Mouse (Mus musculus): ENCODE data around the gene Ifitm7.
"Not testable (repeated sequence)": the region's sequence is repeated elsewhere in the genome, so short reads cannot be mapped to it uniquely, and the experiment has no call there.

The Ifitm7 gene

DNA sequence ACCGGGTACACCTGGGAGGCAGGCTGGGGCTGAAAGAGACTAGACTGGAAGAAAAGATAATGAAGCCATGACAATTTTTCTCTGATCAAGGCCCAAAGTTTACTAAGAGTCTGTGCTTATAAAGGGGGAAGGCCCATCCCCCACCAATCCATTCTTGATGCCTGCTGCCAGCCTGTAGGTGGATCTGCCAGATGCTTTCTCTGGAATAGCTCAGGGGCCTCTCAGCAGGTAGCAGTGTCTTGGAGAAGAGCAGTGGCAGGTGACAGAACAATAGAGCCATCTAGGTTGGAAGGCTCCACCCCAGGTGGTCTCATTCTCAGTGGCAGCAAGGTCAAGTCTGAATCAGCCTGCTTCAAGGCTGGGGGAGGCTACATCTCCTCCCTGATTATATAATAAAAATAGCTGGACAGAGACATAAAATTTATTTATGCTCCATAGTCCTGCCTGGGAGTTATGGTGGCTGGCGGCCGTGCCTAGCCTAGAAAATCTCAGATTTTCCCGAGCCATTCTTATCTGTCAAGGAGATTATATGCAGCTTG is 10.3 kb downstream of the Ifitm7 start:
- DNase-seq: not testable (repeated sequence)

DNA sequence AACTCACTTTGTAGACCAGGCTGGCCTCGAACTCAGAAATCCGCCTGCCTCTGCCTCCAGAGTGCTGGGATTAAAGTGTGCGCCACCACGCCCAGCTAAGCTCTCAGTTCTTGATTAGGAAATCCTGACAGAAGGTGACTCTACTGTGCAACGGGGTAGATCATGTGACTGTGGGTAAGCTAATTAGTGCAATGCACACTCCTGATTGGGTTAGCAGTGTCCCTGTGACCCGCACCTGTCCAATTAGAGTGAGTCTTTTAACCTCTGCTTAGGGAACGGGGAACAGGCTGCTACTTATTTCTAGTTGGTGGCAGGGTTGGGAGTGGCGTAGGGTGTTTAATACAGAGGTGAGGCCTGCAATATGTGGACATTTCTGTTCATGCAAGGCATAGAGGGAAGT is 14.6 kb downstream of the Ifitm7 start:
- no peak for DNase-seq

DNA sequence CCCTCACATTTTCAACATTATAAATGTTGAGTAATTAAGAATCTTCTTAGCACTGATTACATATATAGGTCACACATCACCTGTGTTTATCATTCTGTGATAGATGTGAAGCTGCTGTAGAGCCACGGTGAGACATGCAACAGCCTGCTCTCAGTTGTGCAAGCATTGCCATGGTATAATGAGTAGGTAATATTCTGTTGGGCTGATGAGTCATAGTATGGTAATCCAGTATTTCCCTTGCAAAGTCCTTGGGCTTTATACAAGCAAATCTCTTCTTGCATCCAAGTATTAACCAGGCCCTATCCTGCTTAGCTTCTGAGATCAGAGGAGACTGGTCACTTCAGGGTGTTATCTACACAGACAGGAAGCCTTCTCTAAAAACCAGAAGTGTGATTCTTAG is 17.6 kb downstream of the Ifitm7 start:
- DNase-seq: no peak

DNA sequence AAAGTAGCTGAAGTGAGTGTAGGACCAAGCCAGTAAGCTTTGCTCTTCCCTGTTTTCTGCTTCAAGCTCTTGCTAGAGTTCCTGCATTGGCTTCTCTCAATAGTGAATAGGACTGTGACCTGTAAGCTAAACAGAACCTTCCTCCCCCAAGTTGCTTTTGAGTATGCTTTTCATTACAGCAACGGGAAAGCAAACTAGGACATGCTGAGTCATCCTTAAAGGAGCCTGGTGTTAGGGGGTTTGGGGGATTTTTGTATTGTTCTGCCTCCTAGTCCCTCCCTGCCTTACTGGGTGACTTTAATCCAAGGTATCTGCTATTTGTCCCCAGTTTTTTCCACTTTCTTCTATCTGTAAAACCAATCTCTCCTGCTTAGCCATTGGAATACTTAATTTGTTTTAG is 24.6 kb downstream of the Ifitm7 start:
- DNase-seq: no peak

DNA sequence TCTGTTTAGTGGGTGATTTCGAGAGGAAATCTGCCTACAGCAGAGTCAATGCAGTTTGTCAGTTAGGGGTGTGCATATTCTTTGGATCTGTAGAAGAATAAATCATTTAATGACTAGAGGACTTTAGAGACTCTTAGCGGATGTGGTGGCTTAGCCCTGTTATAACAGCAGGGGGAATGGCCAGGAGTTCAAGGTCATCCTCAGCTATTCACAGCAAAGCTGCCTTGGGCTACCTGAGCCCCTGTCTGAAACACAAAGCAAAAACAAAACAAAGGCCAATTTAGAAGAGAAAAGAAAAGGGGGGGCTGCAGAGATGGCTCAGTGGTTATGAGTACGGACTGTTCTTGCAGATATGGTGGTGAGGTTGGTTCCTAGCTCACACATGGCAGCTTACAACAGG is 35.4 kb downstream of the Ifitm7 start:
- no peak for DNase-seq

DNA sequence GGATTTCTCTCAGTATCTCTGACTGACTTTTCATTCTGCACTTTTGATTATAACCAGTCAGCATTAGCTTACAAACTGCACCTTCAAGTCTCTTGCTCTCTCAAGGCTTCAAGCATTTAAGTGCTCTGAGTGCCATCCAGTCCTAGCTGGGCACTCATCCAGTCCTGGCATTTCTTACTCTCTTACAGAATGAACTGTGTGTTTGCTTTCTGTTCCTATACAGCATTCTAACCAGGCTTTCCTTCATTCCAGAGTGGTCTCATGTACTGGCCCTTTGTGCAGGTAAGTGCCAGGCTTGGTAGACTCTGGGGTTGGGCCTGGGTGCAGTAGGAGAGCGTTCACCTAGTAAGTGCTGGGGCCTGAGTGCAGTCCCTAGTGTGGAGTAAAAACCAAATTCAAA is 40.4 kb downstream of the Ifitm7 start:
- DNase-seq: no peak

DNA sequence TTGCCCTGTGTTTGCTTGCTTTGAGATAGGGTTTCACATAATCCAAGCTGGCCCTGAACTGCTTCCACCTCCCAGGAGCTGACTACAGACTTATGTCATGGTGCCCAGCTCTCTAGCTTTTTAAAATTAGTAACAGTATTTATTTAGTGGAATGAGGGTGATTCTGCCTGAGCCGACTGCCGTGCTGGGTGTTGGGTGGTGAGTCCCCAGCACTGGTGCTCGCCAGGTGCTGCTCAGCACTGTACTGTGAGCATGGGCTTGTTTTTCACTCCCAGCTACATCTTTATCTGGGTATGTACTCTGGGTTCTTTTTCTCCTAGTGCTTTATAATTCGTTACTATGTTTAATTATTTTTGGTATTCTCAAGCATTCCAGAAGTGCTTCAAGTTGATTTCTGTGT is 41.5 kb downstream of the Ifitm7 start:
- no peak for DNase-seq

DNA sequence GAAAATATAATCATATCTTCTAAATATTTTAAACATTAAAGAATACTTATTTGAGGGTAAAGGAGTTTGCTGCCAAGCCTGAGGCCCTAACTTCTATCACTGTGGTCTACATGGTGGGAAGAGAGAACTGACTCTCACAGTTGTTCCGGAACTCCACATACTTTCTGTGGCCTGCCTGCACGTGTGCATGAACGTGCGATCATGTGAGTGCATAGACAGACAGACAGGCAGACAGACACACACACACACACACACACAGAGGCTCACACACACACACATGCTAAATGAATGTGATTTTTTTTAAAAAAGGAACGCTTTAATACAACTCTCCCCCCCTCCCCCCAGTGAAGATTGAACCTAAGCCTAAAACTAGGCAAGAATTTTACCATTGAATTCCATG is 41.9 kb downstream of the Ifitm7 start:
- no peak for DNase-seq

DNA sequence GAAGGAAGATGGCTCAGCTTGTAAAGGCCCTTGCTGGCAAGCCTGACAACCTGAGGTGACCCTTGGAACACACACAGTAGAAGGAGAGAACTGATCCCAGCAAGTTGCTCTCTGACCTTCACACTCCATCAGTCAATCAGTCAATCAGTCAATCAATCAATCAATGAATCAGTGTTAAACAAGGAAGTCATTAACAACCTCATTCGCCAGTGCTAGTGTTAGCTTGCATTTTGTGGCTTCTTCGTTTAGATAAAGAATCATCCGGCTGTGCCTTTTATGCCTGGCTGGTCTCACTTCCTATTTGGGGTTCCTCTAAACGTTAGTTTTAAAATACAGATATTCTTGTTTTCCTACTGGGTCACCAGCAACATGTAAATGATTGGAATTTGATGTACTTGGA is 42.5 kb downstream of the Ifitm7 start:
- no peak for DNase-seq

DNA sequence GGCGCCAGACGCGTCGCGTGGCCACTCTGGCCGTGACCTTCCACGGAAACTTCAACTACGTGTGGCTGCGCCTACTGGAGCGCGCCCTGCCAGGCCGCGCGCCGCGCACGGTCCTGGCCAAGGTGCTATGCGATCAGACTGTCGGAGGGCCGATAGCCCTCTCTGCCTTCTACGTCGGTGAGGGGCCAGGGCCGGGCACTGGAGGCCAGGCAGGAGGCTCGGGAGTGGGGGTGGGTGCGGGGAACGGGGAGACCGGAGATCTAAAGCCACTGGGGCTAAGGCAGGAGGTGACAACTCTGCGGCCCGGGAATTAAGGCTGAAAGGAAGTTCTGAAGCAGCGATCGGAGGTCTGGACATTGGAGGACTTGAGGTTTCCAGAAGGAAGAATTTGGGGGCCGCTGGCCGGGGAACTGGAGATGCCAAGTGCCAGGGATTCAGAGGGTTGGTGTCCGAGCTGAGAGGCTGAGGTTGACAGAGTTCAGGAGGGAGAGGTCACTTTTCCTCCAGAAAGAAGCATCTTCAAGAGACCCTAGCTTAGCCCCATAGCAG is 45.8 kb downstream of the Ifitm7 start:
- no peak for DNase-seq

DNA sequence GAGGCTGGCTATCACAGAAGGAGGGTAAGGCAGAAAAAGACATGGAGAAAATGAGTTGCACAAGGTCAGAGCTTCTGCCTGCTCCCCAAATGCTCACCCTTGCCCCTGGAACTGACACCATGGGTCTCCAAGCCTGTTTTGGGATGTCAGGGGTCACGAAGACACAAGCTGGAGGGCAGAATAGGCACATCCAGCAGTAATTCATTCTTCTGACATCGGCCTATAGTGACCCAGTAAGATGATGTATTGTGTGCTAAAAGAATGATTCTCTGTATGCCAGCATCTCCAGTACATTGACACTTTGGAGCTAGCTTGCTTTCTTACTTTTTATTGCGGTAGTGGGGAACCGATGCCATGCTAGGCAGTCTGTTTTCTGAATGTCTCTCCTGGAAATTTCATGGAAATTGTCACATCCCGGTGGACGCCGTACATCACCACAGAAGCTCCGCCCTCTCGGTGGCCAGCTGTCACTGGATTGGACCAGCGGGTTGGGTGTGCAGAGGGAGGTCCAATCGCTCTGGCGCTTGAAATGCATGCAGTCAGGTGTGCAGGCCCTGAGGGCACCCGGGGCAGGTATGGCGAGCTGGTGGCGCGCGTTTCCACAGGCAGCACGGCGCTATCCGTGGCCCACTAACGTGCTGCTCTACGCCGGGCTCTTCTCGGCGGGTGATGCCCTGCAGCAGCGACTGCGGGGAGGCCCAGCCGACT is 46.4 kb downstream of the Ifitm7 start:
- peak; percentile 89 to 96 for DNase-seq

All from kidney, postnatal 25 days (tissue).